Mouse (Mus musculus) forebrain, postnatal 0 days (tissue): ENCODE results near the gene Mrpl21. TPM values are rescaled to one million over a fixed set of nuclear protein-coding genes. Genes with fewer than 3 reads are reported as not detected.

Source experiments
- ATAC-seq: fragments of 200-750 bp; cut with Nextera tagmentation; 2 replicates; pipeline ENCODE4 v1.8.0; 2017; ENCODE audit warnings: mild to moderate bottlenecking, moderate library complexity
- DNase-seq: peaks from one replicate; pipeline ENCODE4 v3.0.0-alpha.2; 2015
- H3K27ac ChIP-seq: fragments of 300-500 bp; sonication (generic); 2 replicates; pipeline ENCODE4 v1.5.1; 2014; ENCODE audit warnings: low read depth, mild to moderate bottlenecking, antibody characterized with exemption, low read length, moderate library complexity, mixed read lengths
- H3K27me3 ChIP-seq: fragments of 300-500 bp; sonication (generic); 2 replicates; pipeline ENCODE4 v1.6.1; 2014; ENCODE audit warnings: mild to moderate bottlenecking, low read length, mixed read lengths; ENCODE audit not compliant: insufficient read depth
- H3K36me3 ChIP-seq: fragments of 300-500 bp; sonication (generic); 2 replicates; pipeline ENCODE4 v1.6.1; 2014; ENCODE audit warnings: mild to moderate bottlenecking, moderate library complexity; ENCODE audit not compliant: insufficient read depth
- H3K4me1 ChIP-seq: fragments of 300-500 bp; sonication (generic); 2 replicates; pipeline ENCODE4 v1.6.1; 2014; ENCODE audit warnings: antibody characterized with exemption; ENCODE audit not compliant: insufficient read depth
- H3K4me2 ChIP-seq: fragments of 300-500 bp; sonication (generic); 2 replicates; pipeline ENCODE4 v1.6.1; 2014; ENCODE audit warnings: low read depth, mild to moderate bottlenecking, moderate library complexity
- H3K4me3 ChIP-seq: fragments of 300-500 bp; sonication (generic); 2 replicates; pipeline ENCODE4 v1.5.1; 2014; ENCODE audit warnings: low read depth, low read length, mixed read lengths
- H3K9ac ChIP-seq: fragments of 300-500 bp; sonication (generic); 2 replicates; pipeline ENCODE4 v1.6.1; 2014; ENCODE audit warnings: mild to moderate bottlenecking
- H3K9me3 ChIP-seq: fragments of 300-500 bp; sonication (generic); 2 replicates; pipeline ENCODE4 v1.6.1; 2016; ENCODE audit warnings: low read length
- CTCF ChIP-seq: sonication (generic); IDR thresholded peaks from 2 replicates; pipeline ENCODE4 v1.5.1; 2016; ENCODE audit warnings: antibody characterized with exemption, control low read depth, low read depth
- WGBS: fragments of 180-500 bp; shearing (Covaris S2); extraction: QIAGEN DNeasy Blood & Tissue Kit; methylation state at CpG from one replicate; pipeline ENCODE4 v1.1.7; 2014; 5-methylcytosine and 5-hydroxymethylcytosine counted together
- polyA plus RNA-seq: library from polyadenylated mRNA; unstranded; fragments of >200 nt; fragmentation: Nextera tagmentation; extraction: Ambion mirVana; gene quantifications from 2 replicates; pipeline ENCODE4 v1.2.1, GENCODE M21; 2015
- total RNA-seq: library from RNA; depleted of rRNA; stranded (reverse); fragments of >200 nt; gene quantifications from 2 replicates; pipeline ENCODE4 v1.2.3, GENCODE M21; 2014

Mrpl21 gene
- total and polyA plus RNA-seq, 2 experiments from 2014 or later: 61.7 to 92.3 TPM

GRCm38 (mm10) chr19:3320801-3321200 is 38.1 kb downstream of the Mrpl21 start:
- 82% methylated on average over 3 of the region's 3 CpGs for WGBS
- Histone ChIP-seq H3K27ac (no peak overlapping the region), H3K27me3 (peaks cover 4% of the 10 kb centered on the region), H3K4me2 (no peak overlapping the region), H3K4me1 (0 out of 2 replicates have a peak, but pooled peaks cover 11% of the 10 kb centered on the region), H3K9ac (no peak overlapping the region), H3K9me3 (no peaks in the 10 kb centered on the region), H3K4me3 (no peak overlapping the region), H3K36me3 (no peaks in the 10 kb centered on the region)
- peak; percentile 43 for TF ChIP-seq CTCF
- no peak for ATAC-seq
- DNase-seq: no peak

- no peak for DNase-seq
- Histone ChIP-seq H3K4me1 (0 out of 2 replicates have a peak, but pooled peaks cover 11% of the 10 kb centered on the region), H3K9me3 (no peaks in the 10 kb centered on the region), H3K36me3 (no peaks in the 10 kb centered on the region), H3K9ac (no peak overlapping the region), H3K4me2 (peak overlapping the region; percentile 83), H3K4me3 (no peak overlapping the region), H3K27me3 (peaks cover 4% of the 10 kb centered on the region), H3K27ac (no peak overlapping the region)
- TF ChIP-seq CTCF: no peak
- no peak for ATAC-seq
- WGBS: 14% methylated on average over 11 of the region's 11 CpGs
Observed at GRCm38 (mm10) chr19:3321617-3322016, 38.9 kb downstream of the Mrpl21 start.

GRCm38 (mm10) chr19:3322261-3322969 is 39.7 kb downstream of the Mrpl21 start, which contains the start of gene Cpt1a:
TSS of gene Cpt1a (plus strand) at chr19:3322334.
- no peaks in the 10 kb centered on the region for H3K36me3 ChIP-seq
- H3K9me3 ChIP-seq: no peaks in the 10 kb centered on the region
- no peak for ATAC-seq
- 5% methylated on average over 26 of the region's 26 CpGs for WGBS
- H3K4me2 ChIP-seq: peak within 1 kb of the TSS; percentile 83
- H3K4me1 ChIP-seq: 0 out of 2 replicates have a peak, but pooled peaks cover 11% of the 10 kb centered on the region
- no peak within 1 kb of the TSS for H3K27ac ChIP-seq
- H3K9ac ChIP-seq: peak within 1 kb of the TSS; percentile 43
- peak; percentile 48 for TF ChIP-seq CTCF
- peak; percentile 35 for DNase-seq
- H3K27me3 ChIP-seq: peaks cover 4% of the 10 kb centered on the region
- H3K4me3 ChIP-seq: peak within 1 kb of the TSS; percentile 52

- DNase-seq: peak; percentile 53
- Histone ChIP-seq H3K4me1 (0 out of 2 replicates have a peak, but pooled peaks cover 11% of the 10 kb centered on the region), H3K27me3 (peaks cover 4% of the 10 kb centered on the region), H3K4me3 (peak overlapping the region; percentile 52), H3K4me2 (peak overlapping the region; percentile 83), H3K27ac (no peak overlapping the region), H3K9ac (peak overlapping the region; percentile 43), H3K36me3 (no peaks in the 10 kb centered on the region), H3K9me3 (no peaks in the 10 kb centered on the region)
- no peak for TF ChIP-seq CTCF
- peak; percentile 77 for ATAC-seq
- 1% methylated on average over 47 of the region's 47 CpGs for WGBS
Observed at GRCm38 (mm10) chr19:3323201-3323621, 40.5 kb downstream of the Mrpl21 start.

GRCm38 (mm10) chr19:3323753-3324270 is 41.1 kb downstream of the Mrpl21 start:
- DNase-seq (no peak), ATAC-seq (no peak)
- 2% methylated on average over 34 of the region's 34 CpGs for WGBS
- Histone ChIP-seq H3K27ac (peak overlapping the region; percentile 70), H3K9me3 (no peaks in the 10 kb centered on the region), H3K9ac (peak overlapping the region; percentile 43), H3K36me3 (no peaks in the 10 kb centered on the region), H3K4me3 (peak overlapping the region; percentile 52), H3K4me2 (peak overlapping the region; percentile 83), H3K4me1 (0 out of 2 replicates have a peak, but pooled peaks cover 11% of the 10 kb centered on the region), H3K27me3 (peaks cover 4% of the 10 kb centered on the region)
- TF ChIP-seq CTCF: no peak

- Histone ChIP-seq H3K9ac (peak overlapping the region; percentile 42; the same call in 1 of the 2 replicates), H3K27me3 (peaks cover 4% of the 10 kb centered on the region), H3K27ac (peak overlapping the region; percentile 70), H3K4me1 (0 out of 2 replicates have a peak, but pooled peaks cover 11% of the 10 kb centered on the region), H3K4me2 (peak overlapping the region; percentile 83), H3K36me3 (no peaks in the 10 kb centered on the region), H3K9me3 (no peaks in the 10 kb centered on the region), H3K4me3 (peak overlapping the region; percentile 52)
- no peak for TF ChIP-seq CTCF
- 1% methylated on average over 17 of the region's 17 CpGs for WGBS
- no peak for ATAC-seq
- DNase-seq: peak; percentile 35
Observed at GRCm38 (mm10) chr19:3324271-3324811, 41.6 kb downstream of the Mrpl21 start.
